Mouse (Mus musculus): ENCODE measurements around the gene Cdiptos.

Cdiptos gene

GRCm38 (mm10) chr7:126976878-126977459, 1.1 kb upstream of the Cdiptos start:
- DNase-seq (ENCODE audit: low read depth, low spot score) = no peak

DNA sequence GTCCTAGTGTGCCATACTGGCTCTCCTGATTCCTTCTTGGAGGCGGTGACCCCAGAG, 177 bp downstream of the Cdiptos start, which contains the start of gene Cdipt:
Gene Cdipt (plus strand): TSS at position 22 of the 57 bp plus-strand sequence.
- no peak for DNase-seq (ENCODE audit: low read depth, low spot score)

- DNase-seq (ENCODE audit: low read depth, low spot score) = no peak
Measured at GRCm38 (mm10) chr7:126975493-126975892, 405 bp downstream of the Cdiptos start.

GRCm38 (mm10) chr7:126967361-126967760, 8.5 kb downstream of the Cdiptos start:
- no peak for DNase-seq (ENCODE audit: low read depth, low spot score)

- DNase-seq (ENCODE audit: low read depth, low spot score) = no peak
Measured at GRCm38 (mm10) chr7:126965568-126965967, 10.3 kb downstream of the Cdiptos start.

DNA sequence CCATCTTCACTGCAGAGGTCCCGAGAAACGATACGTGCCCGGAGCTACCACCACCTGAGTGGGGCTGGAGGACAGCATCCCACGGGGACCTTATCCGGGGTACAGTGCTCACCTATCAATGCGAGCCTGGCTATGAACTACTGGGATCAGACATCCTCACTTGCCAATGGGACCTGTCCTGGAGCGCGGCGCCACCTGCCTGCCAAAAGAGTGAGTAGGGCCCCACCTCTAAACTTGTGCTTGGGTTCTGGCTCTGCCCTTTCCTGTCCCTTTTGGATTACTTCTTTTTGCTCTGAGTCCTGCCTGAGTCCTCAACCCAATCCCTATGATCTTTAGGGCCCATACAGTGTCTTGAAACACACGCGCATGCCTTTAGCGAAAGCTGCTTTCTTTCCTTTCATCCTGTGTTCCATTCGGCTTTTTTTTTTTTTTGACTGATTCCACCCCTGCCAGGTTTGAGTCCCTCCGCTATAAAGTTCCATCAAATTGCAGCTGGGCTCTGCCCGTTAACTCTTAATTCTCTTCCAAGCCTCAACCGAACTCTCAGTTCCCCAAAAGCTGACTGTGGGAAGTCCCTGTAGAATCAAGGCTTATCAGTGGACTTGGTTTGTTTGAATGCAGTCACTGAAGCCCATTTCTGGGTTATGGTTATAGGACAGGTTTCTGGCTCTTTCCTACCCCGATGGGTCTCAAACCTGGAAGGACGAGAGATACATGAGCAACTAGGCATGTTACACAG, 12.2 kb downstream of the Cdiptos start:
- no peak for DNase-seq (ENCODE audit: low read depth, low spot score)

GRCm38 (mm10) chr7:126961965-126962364, 13.9 kb downstream of the Cdiptos start:
- no peak for DNase-seq (ENCODE audit: low read depth, low spot score)

- DNase-seq (ENCODE audit: low read depth, low spot score) = no peak
Measured at GRCm38 (mm10) chr7:126961095-126961494, 14.8 kb downstream of the Cdiptos start.

- no peak for DNase-seq (ENCODE audit: low read depth, low spot score)
Measured at GRCm38 (mm10) chr7:126959780-126960179, 16.1 kb downstream of the Cdiptos start.

GRCm38 (mm10) chr7:126955125-126955524, 20.8 kb downstream of the Cdiptos start:
- no peak for DNase-seq (ENCODE audit: low read depth, low spot score)

- no peak for DNase-seq (ENCODE audit: low read depth, low spot score)
Measured at GRCm38 (mm10) chr7:126952646-126953045, 23.3 kb downstream of the Cdiptos start.

DNA sequence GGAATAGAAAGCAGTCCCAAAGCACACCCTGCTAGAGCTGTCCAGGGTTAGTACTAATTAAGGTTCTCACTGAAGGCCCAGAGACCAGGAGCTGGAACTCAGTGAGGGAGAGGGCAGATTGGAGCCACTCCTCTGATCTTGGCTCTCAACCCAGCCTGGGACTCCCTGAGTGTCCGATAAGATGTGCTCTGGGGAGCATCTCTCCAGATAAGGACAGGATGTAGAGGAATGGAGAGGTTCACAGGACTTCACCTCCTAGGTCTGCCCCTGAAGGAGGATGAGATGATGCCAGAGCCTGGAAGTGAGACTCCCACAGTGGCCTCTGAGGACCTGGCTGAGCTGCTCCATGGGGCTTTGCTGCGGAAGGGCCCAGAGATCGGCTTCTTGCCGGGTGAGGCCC, 24.2 kb downstream of the Cdiptos start:
- no peak for DNase-seq (ENCODE audit: low read depth, low spot score)

DNA sequence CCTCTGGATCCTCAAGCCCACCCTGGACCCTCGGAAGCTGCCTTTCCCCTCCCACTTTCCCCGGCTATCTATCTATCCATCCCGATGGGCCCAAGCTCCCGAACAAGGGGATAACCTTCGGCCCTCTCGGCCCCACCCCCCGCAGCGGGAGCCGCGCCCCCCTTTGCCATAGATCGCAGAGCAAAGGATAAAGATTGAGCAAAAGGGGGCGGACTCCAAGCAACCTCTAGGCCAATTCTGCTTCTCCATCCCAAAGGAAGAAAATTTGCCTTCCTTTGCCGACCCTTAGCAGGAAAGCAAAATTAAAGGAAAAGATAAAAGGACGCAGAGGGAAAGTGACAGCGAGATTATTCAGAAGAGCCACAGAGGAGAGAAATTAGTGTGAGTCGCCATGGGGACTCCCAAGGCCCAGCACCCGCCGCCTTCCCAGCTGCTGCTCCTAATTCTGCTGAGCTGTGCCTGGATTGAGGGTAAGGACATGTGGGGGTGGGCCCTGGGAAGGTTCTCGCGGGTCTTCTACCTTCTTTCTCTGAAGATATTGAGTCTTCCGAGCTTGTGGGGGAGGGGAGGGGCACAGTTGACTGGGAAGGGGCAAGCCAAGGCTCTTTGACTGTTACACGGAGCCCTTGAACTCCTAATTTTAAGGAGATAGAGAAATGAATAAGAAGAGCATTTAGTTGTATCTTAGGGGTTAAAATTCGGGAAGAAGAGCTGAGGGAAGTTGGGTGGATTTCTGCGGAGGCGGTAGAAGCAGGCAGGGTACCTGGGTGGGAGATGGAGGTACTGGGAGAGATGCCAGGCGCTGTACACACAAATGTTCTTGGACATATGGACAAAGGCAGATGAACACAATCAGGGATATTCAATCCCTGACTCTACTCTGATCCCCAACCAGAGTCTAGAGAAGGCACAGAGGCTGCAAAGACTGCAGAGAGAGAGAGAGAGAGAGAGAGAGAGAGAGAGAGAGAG, 25.0 kb downstream of the Cdiptos start:
- DNase-seq (ENCODE audit: low read depth, low spot score) = no peak

- peak; percentile 61 for DNase-seq (ENCODE audit: low read depth, low spot score)
Measured at GRCm38 (mm10) chr7:126949793-126950646, 25.9 kb downstream of the Cdiptos start, which contains the start of gene Sez6l2. TSS of gene Sez6l2 (plus strand) at chr7:126950563.

DNA sequence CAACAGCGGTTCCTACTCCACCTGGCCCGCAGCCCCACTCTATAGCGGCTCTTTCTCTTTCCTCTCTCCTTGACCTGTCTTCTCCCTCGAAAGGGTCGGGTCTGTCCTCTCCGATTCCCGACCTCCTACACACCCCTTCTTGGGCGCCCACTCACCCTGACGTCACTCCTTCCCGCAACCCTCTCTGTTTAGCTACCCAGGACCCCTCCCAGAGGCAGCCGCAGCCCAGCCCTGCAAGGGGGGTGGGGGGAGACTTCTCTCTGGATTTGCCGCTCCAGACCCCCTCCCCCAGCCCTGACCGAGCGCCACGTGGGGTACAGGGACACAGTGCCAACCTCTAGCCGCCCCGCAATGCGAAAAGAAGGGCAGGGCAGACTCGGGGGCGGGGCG, 26.5 kb downstream of the Cdiptos start, which contains the start of gene Asphd1:
Gene Asphd1 (minus strand): TSS at position 180 of the 390 bp plus-strand sequence.
- no peak for DNase-seq (ENCODE audit: low read depth, low spot score)

DNA sequence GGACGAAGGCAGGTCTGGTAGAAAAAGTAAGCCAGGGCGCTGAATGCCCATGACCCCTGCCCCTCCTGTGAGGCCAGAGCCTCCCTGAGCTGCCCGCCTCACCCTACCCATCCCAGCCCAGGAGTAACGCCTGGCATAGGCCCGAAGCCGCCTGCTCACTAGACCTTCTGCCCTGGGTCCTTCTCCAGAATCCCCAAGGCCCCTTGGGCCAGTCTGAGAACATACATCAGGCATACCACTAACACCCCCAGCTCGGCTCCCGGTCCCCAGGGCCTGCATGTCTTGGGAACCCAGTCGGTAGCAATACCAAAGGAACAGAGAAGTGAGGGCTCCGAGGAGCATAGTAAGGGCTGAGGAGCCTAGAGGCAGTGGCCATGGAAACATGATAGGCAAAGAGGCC, 27.3 kb downstream of the Cdiptos start:
- DNase-seq (ENCODE audit: low read depth, low spot score) = no peak

DNA sequence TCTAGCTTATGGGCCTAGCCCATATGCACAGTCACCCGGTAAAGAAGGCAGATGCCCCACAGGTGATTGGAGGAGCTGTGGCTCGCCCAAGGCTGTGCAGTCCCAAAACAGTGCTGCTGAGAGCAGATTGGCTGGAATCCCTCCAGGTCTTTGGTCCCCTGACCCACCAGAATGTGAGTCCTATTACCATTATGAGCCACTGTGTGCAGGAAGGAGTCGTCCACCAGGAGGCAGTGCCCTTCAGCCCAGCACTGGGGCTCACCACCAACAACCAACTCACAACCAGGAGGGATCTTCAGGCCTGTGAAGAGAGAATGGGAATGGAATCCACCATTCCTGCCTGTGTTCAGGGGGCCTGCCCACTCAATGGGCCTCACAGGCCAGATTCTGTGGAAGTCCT, 29.4 kb downstream of the Cdiptos start:
- no peak for DNase-seq (ENCODE audit: low read depth, low spot score)

- DNase-seq (ENCODE audit: low read depth, low spot score) = no peak
Measured at GRCm38 (mm10) chr7:126941801-126942200, 34.1 kb downstream of the Cdiptos start.

DNA sequence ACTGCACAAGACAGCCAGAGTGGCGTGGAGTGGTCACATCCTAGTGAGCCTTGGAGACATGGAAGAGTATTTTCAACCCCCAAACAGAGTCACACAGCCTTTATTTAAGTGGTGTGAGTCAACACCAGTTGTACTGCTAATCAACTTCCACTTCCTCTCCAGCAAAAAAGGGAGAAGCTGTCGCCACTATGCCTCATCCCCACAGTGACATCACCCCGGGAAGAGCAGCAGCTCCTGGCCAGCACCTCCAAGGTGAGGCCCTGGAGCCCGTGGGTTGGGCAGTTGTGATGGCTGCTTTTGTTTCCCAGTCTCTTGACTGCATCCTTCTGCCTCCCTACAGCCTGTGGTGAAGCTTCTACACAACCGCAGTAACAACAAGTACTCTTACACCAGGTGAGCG, 34.7 kb downstream of the Cdiptos start:
- DNase-seq (ENCODE audit: low read depth, low spot score) = no peak

DNA sequence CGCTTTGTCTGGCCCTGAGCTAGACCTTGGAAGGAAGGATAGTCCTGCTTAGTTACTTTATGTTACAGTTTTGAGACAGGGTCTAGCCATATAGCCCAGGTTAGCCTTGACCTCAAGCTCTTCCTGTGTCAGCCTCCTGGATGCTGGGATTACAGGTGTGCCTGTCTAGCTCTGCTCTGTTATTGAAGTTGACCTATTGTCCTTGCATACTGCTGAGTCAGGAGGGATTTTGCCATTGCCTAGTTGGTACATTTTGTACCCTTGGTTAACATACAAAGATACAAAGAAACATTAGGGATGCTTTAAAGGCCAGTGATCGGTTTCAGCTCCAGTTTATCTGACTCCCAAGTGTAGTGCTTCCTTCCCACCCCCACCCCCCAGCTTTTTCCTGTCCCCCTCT, 43.2 kb downstream of the Cdiptos start:
- no peak for DNase-seq (ENCODE audit: low read depth, low spot score)

- DNase-seq (ENCODE audit: low read depth, low spot score) = no peak
Measured at GRCm38 (mm10) chr7:126929046-126929445, 46.9 kb downstream of the Cdiptos start.
